10 mouse cellular contexts compared by ENCODE assay signal in genomic region chr1:153480386-153481024, GRCm38 (mm10). TPM values are rescaled to one million over a fixed set of nuclear protein-coding genes. Genes with fewer than 3 reads are reported as not detected.
DNase-seq lines count a peak whose midpoint lies in the region; ATAC-seq and TF ChIP-seq lines count a peak whose summit lies in the region.
"Had no signal": no experiment of that assay in that cellular context is flagged by ENCODE, and none has a peak within 500 bp of the region (broad histone marks: within the 10 kb centered on the region; RNA-seq: fewer than 3 reads in every experiment).

No protein-coding gene starts in this region.

- H3K4me3 ChIP-seq in hindbrain, embryonic 11.5 days (ENCODE audit: low read depth, low read length): no peak overlapping the region
- H3K4me3 ChIP-seq in hindbrain, embryonic 13.5 days: no peak overlapping the region
- no peak overlapping the region for H3K4me3 ChIP-seq in cortical plate, adult 2 months (ENCODE audit: insufficient read depth, low read length)
- H3K4me3 ChIP-seq: embryonic facial prominence, embryonic 13.5 days; myocyte had no signal

- peak; percentile 87 for DNase-seq in hindbrain, embryonic 11.5 days (ENCODE audit: low spot score)
- peak; percentile 79 for DNase-seq in R1 (ENCODE audit: low read depth, low spot score)
- DNase-seq in gastrocnemius, postnatal 4 days (ENCODE audit: low spot score in 2 of 2): peak; percentile 33 to 68
- DNase-seq in left cerebral cortex, postnatal 10 days (ENCODE audit: extremely low spot score in 1 of 2, low spot score in 2 of 2): peak; percentile 46 to 72
- DNase-seq in mesoderm, embryonic 11.5 days (ENCODE audit: low read depth, low spot score): peak; percentile 75
- DNase-seq in spleen, adult 18-20 months: peak; percentile 60 to 84

- H3K4me2 ChIP-seq in hindbrain, embryonic 11.5 days (replicated peaks; ENCODE audit: low read depth, low read length): no peak overlapping the region
- no peak overlapping the region for H3K4me2 ChIP-seq in hindbrain, embryonic 13.5 days
- H3K4me2 ChIP-seq: embryonic facial prominence, embryonic 13.5 days had no signal

- no peak for ATAC-seq in hindbrain, embryonic 11.5 days (ENCODE audit: low FRiP score)
- no peak for ATAC-seq in hindbrain, embryonic 13.5 days (ENCODE audit: low FRiP score)

- intact Hi-C loops in left cerebral cortex, postnatal 10 days (cut with DNase I): no loop called here

- peak; percentile 68 for TF ChIP-seq CTCF in cortical plate, adult 2 months (IDR thresholded peaks at IDR 0.05; ENCODE audit: extremely low read depth, insufficient read depth, low read length)

- H3K4me1 ChIP-seq in hindbrain, embryonic 11.5 days (replicated peaks; ENCODE audit: control insufficient read depth, insufficient read depth, low read length): no peaks in the 10 kb centered on the region
- peaks cover 21% of the 10 kb centered on the region for H3K4me1 ChIP-seq in hindbrain, embryonic 13.5 days (replicated peaks)
- 0 out of 2 replicates have a peak, but pooled peaks cover 2% of the 10 kb centered on the region for H3K4me1 ChIP-seq in cortical plate, adult 2 months (ENCODE audit: control insufficient read depth, insufficient read depth, low read length)

- TF ChIP-seq POLR2A in cortical plate, adult 2 months (IDR thresholded peaks at IDR 0.05; ENCODE audit: extremely low read depth, insufficient read depth, low read length): no peak

- H3K36me3 ChIP-seq in hindbrain, embryonic 11.5 days (ENCODE audit: control insufficient read depth, insufficient read depth, low read length): peaks cover 8% of the 10 kb centered on the region
- H3K36me3 ChIP-seq in hindbrain, embryonic 13.5 days: peaks cover 57% of the 10 kb centered on the region

- WGBS in hindbrain, embryonic 11.5 days: 43% methylated on average over 1 of the region's 1 CpGs
- WGBS in hindbrain, embryonic 13.5 days: 59% methylated on average over 1 of the region's 1 CpGs

- H3K27me3 ChIP-seq in hindbrain, embryonic 11.5 days (ENCODE audit: control insufficient read depth, insufficient read depth, low read length): no peaks in the 10 kb centered on the region
- no peaks in the 10 kb centered on the region for H3K27me3 ChIP-seq in hindbrain, embryonic 13.5 days
- H3K27me3 ChIP-seq: embryonic facial prominence, embryonic 13.5 days had no signal

- no peaks in the 10 kb centered on the region for H3K9me3 ChIP-seq in hindbrain, embryonic 11.5 days (ENCODE audit: control insufficient read depth, low read length)
- no peaks in the 10 kb centered on the region for H3K9me3 ChIP-seq in hindbrain, embryonic 13.5 days
- H3K9me3 ChIP-seq: embryonic facial prominence, embryonic 13.5 days had no signal

- no peak overlapping the region for H3K27ac ChIP-seq in hindbrain, embryonic 11.5 days (ENCODE audit: low read depth, low read length)
- H3K27ac ChIP-seq in hindbrain, embryonic 13.5 days: no peak overlapping the region
- H3K27ac ChIP-seq in cortical plate, adult 2 months (ENCODE audit: insufficient read depth, low read length): no peak overlapping the region
- H3K27ac ChIP-seq: embryonic facial prominence, embryonic 13.5 days had no signal

- no peak overlapping the region for H3K9ac ChIP-seq in hindbrain, embryonic 11.5 days (ENCODE audit: low read depth, low read length)
- no peak overlapping the region for H3K9ac ChIP-seq in hindbrain, embryonic 13.5 days
- H3K9ac ChIP-seq: embryonic facial prominence, embryonic 13.5 days had no signal

RNA-seq across cellular contexts. Expression of gene Dhx9, which starts 7.0 kb away (rescaled TPM):
- polyA plus RNA-seq in hindbrain, embryonic 11.5 days (2014; fragmentation: Nextera tagmentation; extraction: Ambion mirVana): 34.7 and 61.3 TPM in 2 replicates
- polyA plus RNA-seq in hindbrain, embryonic 13.5 days (2015; fragmentation: Nextera tagmentation; extraction: Ambion mirVana): 41.5 and 47.7 TPM in 2 replicates
- polyA plus RNA-seq in cortical plate, adult 2 months (2012; rRNA removed): 46.6 and 47.2 TPM in 2 replicates
- total RNA-seq in gastrocnemius, postnatal 4 days (2021): 10 to 100 TPM; 86.7 to 95.6 TPM
- 100 to 1,000 TPM; 127 to 134 TPM for total RNA-seq in left cerebral cortex, postnatal 10 days (2021)

RNA-seq across cellular contexts. Expression of gene Shcbp1l, which starts 55.5 kb away (rescaled TPM):
- polyA plus RNA-seq in hindbrain, embryonic 11.5 days (2014; fragmentation: Nextera tagmentation; extraction: Ambion mirVana): 0.33 and 0.40 TPM in 2 replicates
- polyA plus RNA-seq in hindbrain, embryonic 13.5 days (2015; fragmentation: Nextera tagmentation; extraction: Ambion mirVana): 0.25 and 0.26 TPM in 2 replicates
- 3.5 and 4.2 TPM in 2 replicates for polyA plus RNA-seq in cortical plate, adult 2 months (2012; rRNA removed)
- under 1 TPM in 1 of 2 experiments, not detected in 1; 0.21 TPM for total RNA-seq in gastrocnemius, postnatal 4 days (2021)
- total RNA-seq in left cerebral cortex, postnatal 10 days (2021): 1 to 10 TPM; 2.7 to 3.2 TPM
- polyA plus RNA-seq: myocyte had no signal
